Mouse (Mus musculus): ENCODE data around the gene Zfp324. TPM values are rescaled to one million over a fixed set of nuclear protein-coding genes. Genes with fewer than 3 reads are reported as not detected.

Zfp324 gene
- polyA plus RNA-seq, 1 experiment from 2014 or later: 12.3 TPM

GRCm38 (mm10) chr7:12977682-12978389, 12.2 kb downstream of the Zfp324 start, which contains the start of gene Zfp446:
Zfp446 (plus strand) TSS chr7:12977848.
- Histone ChIP-seq H3K9me3 (replicated peaks) (no peaks in the 10 kb centered on the region), H3K27me3 (no peaks in the 10 kb centered on the region), H3K4me3 (peak within 1 kb of the TSS; percentile 67), H3K27ac (peak within 1 kb of the TSS; percentile 94), H3K36me3 (ENCODE audit: poor library complexity, severe bottlenecking) (peaks cover 22% of the 10 kb centered on the region; the same call in 1 of the 2 replicates), H3K9ac (peak within 1 kb of the TSS; percentile 62), H3K4me1 (peaks cover 19% of the 10 kb centered on the region), H3K4me2 (peak within 1 kb of the TSS; percentile 63)
- peak; percentile 99 for ATAC-seq
- under 1% methylated on average over 49 of the region's 49 CpGs for WGBS

GRCm38 (mm10) chr7:12978931-12979722, 13.5 kb downstream of the Zfp324 start:
- Histone ChIP-seq H3K27me3 (no peaks in the 10 kb centered on the region), H3K4me3 (peak overlapping the region; percentile 67), H3K4me2 (peak overlapping the region; percentile 63), H3K9ac (peak overlapping the region; percentile 62; the same call in 1 of the 2 replicates), H3K9me3 (replicated peaks) (no peaks in the 10 kb centered on the region), H3K36me3 (ENCODE audit: poor library complexity, severe bottlenecking) (0 out of 2 replicates have a peak, but pooled peaks cover 11% of the 10 kb centered on the region), H3K4me1 (peaks cover 19% of the 10 kb centered on the region), H3K27ac (peak overlapping the region; percentile 94; the same call in 1 of the 2 replicates)
- no peak for ATAC-seq
- 92% methylated on average over 18 of the region's 18 CpGs for WGBS

- Histone ChIP-seq H3K27ac (no peak overlapping the region), H3K4me3 (no peak overlapping the region), H3K4me2 (no peak overlapping the region), H3K27me3 (no peaks in the 10 kb centered on the region), H3K4me1 (peaks cover 19% of the 10 kb centered on the region), H3K9ac (no peak overlapping the region; the same call in 1 of the 2 replicates), H3K36me3 (ENCODE audit: poor library complexity, severe bottlenecking) (0 out of 2 replicates have a peak, but pooled peaks cover 11% of the 10 kb centered on the region), H3K9me3 (replicated peaks) (no peaks in the 10 kb centered on the region)
- 86% methylated on average over 6 of the region's 6 CpGs for WGBS
- ATAC-seq: no peak
Measured at GRCm38 (mm10) chr7:12979776-12980175, 14.1 kb downstream of the Zfp324 start.

- H3K4me2 ChIP-seq: no peak overlapping the region
- 92% methylated on average over 7 of the region's 7 CpGs for WGBS
- no peak overlapping the region for H3K9ac ChIP-seq
Measured at GRCm38 (mm10) chr7:12980291-12980690, 14.7 kb downstream of the Zfp324 start.

GRCm38 (mm10) chr7:12985724-12986123, 20.1 kb downstream of the Zfp324 start:
- 0 out of 2 replicates have a peak, but pooled peaks cover 11% of the 10 kb centered on the region for H3K36me3 ChIP-seq (ENCODE audit: poor library complexity, severe bottlenecking)
- no peak for ATAC-seq
- 87% methylated on average over 1 of the region's 1 CpGs for WGBS
- H3K4me2 ChIP-seq: no peak overlapping the region
- H3K27ac ChIP-seq: no peak overlapping the region
- H3K9me3 ChIP-seq (replicated peaks): no peaks in the 10 kb centered on the region
- no peak overlapping the region for H3K4me3 ChIP-seq
- no peak overlapping the region for H3K9ac ChIP-seq
- no peaks in the 10 kb centered on the region for H3K27me3 ChIP-seq
- H3K4me1 ChIP-seq: no peaks in the 10 kb centered on the region

More at GRCm38 (mm10) chr7:12980291-12980690, 14.7 kb downstream of the Zfp324 start:
- no peak for ATAC-seq
- H3K4me3 ChIP-seq: no peak overlapping the region
- no peaks in the 10 kb centered on the region for H3K9me3 ChIP-seq (replicated peaks)
- 0 out of 2 replicates have a peak, but pooled peaks cover 11% of the 10 kb centered on the region for H3K36me3 ChIP-seq (ENCODE audit: poor library complexity, severe bottlenecking)
- H3K4me1 ChIP-seq: peaks cover 19% of the 10 kb centered on the region
- no peaks in the 10 kb centered on the region for H3K27me3 ChIP-seq
- H3K27ac ChIP-seq: no peak overlapping the region

GRCm38 (mm10) chr7:12986906-12987305, 21.3 kb downstream of the Zfp324 start:
- ATAC-seq: no peak
- no peaks in the 10 kb centered on the region for H3K4me1 ChIP-seq
- no peaks in the 10 kb centered on the region for H3K9me3 ChIP-seq (replicated peaks)
- 0 out of 2 replicates have a peak, but pooled peaks cover 8% of the 10 kb centered on the region for H3K36me3 ChIP-seq (ENCODE audit: poor library complexity, severe bottlenecking)
- H3K27me3 ChIP-seq: no peaks in the 10 kb centered on the region
- H3K9ac ChIP-seq: no peak overlapping the region
- H3K4me3 ChIP-seq: no peak overlapping the region
- H3K4me2 ChIP-seq: no peak overlapping the region
- no peak overlapping the region for H3K27ac ChIP-seq
- 84% methylated on average over 8 of the region's 8 CpGs for WGBS

GRCm38 (mm10) chr7:12987409-12988189, 22.0 kb downstream of the Zfp324 start:
- Histone ChIP-seq H3K4me3 (no peak overlapping the region), H3K9me3 (replicated peaks) (no peaks in the 10 kb centered on the region), H3K4me1 (no peaks in the 10 kb centered on the region), H3K27me3 (no peaks in the 10 kb centered on the region), H3K27ac (no peak overlapping the region), H3K9ac (no peak overlapping the region), H3K36me3 (ENCODE audit: poor library complexity, severe bottlenecking) (0 out of 2 replicates have a peak, but pooled peaks cover 1% of the 10 kb centered on the region), H3K4me2 (no peak overlapping the region)
- WGBS: 86% methylated on average over 8 of the region's 8 CpGs
- no peak for ATAC-seq

GRCm38 (mm10) chr7:12992222-12992621, 26.6 kb downstream of the Zfp324 start:
- Histone ChIP-seq H3K4me2 (no peak overlapping the region), H3K4me3 (no peak overlapping the region), H3K4me1 (no peaks in the 10 kb centered on the region), H3K9ac (no peak overlapping the region), H3K9me3 (replicated peaks) (no peaks in the 10 kb centered on the region), H3K27me3 (no peaks in the 10 kb centered on the region), H3K36me3 (ENCODE audit: poor library complexity, severe bottlenecking) (no peaks in the 10 kb centered on the region), H3K27ac (no peak overlapping the region)
- WGBS: 5% methylated on average over 3 of the region's 3 CpGs
- no peak for ATAC-seq

GRCm38 (mm10) chr7:12993148-12993547, 27.5 kb downstream of the Zfp324 start:
- H3K9me3 ChIP-seq (replicated peaks): no peaks in the 10 kb centered on the region
- H3K9ac ChIP-seq: no peak overlapping the region
- ATAC-seq: no peak
- H3K4me3 ChIP-seq: no peak overlapping the region
- no peak overlapping the region for H3K27ac ChIP-seq
- WGBS: 88% methylated on average over 10 of the region's 10 CpGs
- H3K36me3 ChIP-seq (ENCODE audit: poor library complexity, severe bottlenecking): no peaks in the 10 kb centered on the region
- no peaks in the 10 kb centered on the region; the same call in 1 of the 2 replicates for H3K27me3 ChIP-seq
- no peak overlapping the region for H3K4me2 ChIP-seq
- no peaks in the 10 kb centered on the region for H3K4me1 ChIP-seq

- ATAC-seq: no peak
- Histone ChIP-seq H3K27ac (no peak overlapping the region), H3K4me3 (no peak overlapping the region), H3K9ac (no peak overlapping the region), H3K9me3 (replicated peaks) (no peaks in the 10 kb centered on the region), H3K27me3 (no peaks in the 10 kb centered on the region; the same call in 1 of the 2 replicates), H3K4me1 (no peaks in the 10 kb centered on the region), H3K36me3 (ENCODE audit: poor library complexity, severe bottlenecking) (no peaks in the 10 kb centered on the region), H3K4me2 (no peak overlapping the region)
Measured at GRCm38 (mm10) chr7:12995862-12996261, 30.2 kb downstream of the Zfp324 start.

GRCm38 (mm10) chr7:12997230-12997629, 31.6 kb downstream of the Zfp324 start:
- no peak for ATAC-seq
- WGBS: 73% methylated on average over 5 of the region's 5 CpGs
- Histone ChIP-seq H3K27me3 (no peaks in the 10 kb centered on the region; the same call in 1 of the 2 replicates), H3K4me3 (no peak overlapping the region), H3K27ac (no peak overlapping the region), H3K4me2 (no peak overlapping the region), H3K36me3 (ENCODE audit: poor library complexity, severe bottlenecking) (no peaks in the 10 kb centered on the region), H3K9ac (no peak overlapping the region), H3K4me1 (no peaks in the 10 kb centered on the region), H3K9me3 (replicated peaks) (no peaks in the 10 kb centered on the region)
